Mouse (Mus musculus): Measurements from ENCODE around the gene Ppp1r1b.

Ppp1r1b gene

DNA sequence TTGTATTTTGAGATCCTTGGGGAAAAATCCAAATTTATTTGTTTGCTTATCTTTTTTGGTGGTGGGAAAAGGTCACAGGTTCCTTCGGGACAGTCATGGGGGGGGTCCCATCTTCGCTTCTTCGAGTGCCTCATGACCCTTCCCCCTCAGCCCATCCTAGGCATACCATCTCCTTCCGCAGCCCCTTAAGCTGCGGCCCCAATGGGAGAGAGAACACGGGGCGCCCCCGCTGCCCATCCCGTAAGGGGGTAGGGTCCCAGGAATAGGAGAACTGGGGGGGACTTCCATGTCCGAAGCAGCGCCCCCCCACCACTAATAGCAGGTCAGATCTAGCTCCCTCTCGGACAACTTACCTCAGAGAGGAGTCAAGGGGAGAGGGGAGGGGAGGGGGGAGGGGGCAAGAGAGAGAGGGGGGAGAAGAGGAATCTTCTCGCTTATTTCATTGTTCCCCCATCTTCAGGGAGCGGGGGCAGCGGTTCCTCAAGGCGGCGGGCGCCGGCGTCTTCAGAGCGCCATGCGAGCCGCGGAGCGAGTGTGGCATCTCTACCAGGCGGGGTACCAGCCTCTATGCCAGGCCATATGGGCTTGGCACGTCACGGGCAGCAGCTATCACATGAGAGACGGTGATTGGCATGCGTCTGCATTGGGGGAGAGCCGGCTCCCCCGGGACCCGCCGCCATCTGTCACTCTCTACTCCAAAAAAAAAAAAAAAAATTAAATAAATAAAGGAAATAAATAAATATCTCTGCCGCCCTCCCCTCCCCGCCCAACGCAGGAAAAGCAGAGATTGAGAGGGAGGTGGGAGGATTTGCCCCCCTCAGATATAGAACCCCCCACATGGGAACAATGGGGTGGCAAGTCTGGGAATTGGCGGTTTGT lies 18.9 kb upstream of the Ppp1r1b start, which contains the start of gene Neurod2:
Gene Neurod2, minus strand, starts transcription at position 568 of the 879 bp plus-strand sequence.
- no peak for DNase-seq

DNA sequence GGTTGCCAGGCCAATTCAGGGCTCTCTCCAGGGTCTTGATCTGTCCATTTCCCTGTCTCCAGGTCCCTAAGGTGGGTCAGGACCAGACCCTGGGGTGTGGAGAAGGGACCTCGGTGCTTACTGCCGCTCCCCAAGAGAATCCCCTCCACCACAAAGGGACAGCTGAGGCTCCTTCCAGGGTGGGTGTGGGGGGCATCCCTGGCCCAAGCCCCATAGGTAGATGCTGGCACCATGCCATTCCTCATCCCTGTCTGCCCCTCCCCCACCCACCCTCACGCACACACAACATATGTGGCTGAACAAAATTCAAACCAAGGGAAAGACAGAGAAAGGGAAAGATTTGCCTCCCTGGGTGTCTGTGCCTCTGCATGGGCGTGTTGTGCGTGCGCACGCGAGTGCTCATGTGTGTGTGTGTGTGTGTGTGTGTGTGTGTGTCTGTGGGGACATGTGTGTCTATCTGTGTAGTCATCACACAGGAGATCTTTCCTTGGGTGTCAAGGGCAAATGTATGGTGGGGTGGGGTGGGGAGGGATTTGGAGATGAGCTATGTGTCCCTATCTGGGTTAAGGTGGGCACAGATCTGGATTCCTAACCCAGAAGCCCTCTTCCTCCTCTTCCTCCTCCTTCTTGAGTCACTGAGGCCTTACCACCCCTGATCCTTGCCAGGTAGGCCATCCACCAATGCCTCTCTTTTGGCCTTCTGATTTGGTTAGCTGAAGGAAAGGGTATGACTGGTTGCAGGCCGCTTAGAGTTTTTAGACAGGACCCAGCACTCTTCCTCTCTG lies 18.1 kb upstream of the Ppp1r1b start:
- no peak for DNase-seq

GRCm38 (mm10) chr11:98330745-98331204 lies 17.4 kb upstream of the Ppp1r1b start:
- DNase-seq, result no peak

DNA sequence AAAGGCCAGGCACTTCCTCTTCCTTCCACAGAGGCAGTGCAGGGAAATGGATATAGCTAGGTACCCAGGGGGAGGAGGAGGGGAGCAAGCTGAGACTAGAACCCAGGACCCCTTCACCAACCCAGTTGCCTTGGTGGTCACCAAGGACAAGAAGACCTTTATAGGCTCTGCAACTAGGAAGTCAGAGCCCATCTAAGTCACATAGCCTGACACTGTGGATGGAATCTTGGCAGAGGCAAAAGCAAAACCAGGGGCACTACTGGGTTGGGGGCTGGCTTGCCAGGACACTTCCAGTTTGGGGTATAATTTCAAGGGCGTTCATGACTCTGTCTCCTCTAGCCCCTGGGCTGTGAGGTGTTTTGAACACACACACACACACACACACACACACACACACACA lies 16.8 kb upstream of the Ppp1r1b start:
- DNase-seq, result no peak

- DNase-seq, result no peak
These were observed 16.0 kb upstream of the Ppp1r1b start for GRCm38 (mm10) chr11:98332186-98332585.

- DNase-seq, result no peak
These were observed 15.4 kb upstream of the Ppp1r1b start for GRCm38 (mm10) chr11:98332841-98333240.

DNA sequence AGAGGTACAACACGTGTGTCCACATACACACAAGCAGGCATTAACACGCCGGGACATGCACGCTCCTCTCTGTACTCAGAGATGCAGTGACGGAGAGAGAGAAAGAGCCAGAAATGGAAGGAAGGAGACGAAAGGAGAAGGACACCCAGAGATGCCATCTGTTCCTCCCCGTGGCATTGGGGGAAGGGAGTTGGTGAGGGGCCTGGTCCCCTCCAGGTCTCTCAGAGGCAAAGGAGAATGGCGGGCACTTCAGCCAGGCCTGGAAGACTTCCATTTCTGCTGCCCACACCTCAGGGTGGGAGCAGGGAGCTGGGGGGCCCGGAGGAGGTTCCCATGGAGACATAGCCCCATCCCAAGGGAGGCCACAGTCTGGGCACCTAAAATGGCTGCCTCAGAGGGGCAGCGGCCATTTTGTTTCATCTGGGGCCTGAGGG lies 14.9 kb upstream of the Ppp1r1b start:
- no peak for DNase-seq

GRCm38 (mm10) chr11:98333981-98334741 lies 14.0 kb upstream of the Ppp1r1b start:
- DNase-seq, result peak in 1 of 2 experiments; percentile 39

GRCm38 (mm10) chr11:98335250-98335649 lies 13.0 kb upstream of the Ppp1r1b start:
- DNase-seq, result no peak

- DNase-seq, result no peak
These were observed 11.7 kb upstream of the Ppp1r1b start for GRCm38 (mm10) chr11:98336245-98337107.

GRCm38 (mm10) chr11:98338507-98338961 lies 9.7 kb upstream of the Ppp1r1b start:
- peak; percentile 68 to 78 for DNase-seq

GRCm38 (mm10) chr11:98339071-98339501 lies 9.1 kb upstream of the Ppp1r1b start:
- peak in 1 of 2 experiments; percentile 55 for DNase-seq

DNA sequence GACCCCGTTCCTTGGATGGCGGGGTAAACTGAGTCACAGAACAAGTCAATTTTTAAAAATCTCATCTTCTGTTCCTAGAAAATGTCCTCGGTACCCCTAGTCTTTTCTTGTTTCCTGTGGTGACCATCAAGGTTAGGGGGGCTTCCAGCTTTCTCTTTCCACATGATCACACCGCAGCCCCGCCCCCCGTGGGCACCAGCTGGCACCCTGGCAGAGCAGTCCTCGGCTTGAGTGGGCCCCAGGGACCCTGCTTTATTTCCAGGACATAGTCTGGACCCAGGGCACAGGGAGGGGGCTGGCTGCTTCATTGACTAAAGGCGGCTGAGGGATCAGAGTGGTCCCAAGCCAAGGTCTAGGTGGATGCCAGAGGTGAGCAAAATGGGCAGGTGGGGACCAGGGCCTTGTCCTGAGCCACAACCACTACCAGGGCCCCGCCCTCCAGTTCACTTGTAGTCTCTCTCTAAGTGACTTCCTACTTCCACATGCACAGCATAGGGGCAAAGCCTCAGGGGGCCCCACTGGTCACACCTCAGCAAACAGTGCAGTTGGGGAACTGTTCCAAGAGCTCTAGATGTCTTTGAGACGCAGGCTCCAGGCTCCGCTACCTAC lies 8.4 kb upstream of the Ppp1r1b start:
- DNase-seq, result no peak

- DNase-seq, result no peak
These were observed 7.6 kb upstream of the Ppp1r1b start for GRCm38 (mm10) chr11:98340597-98340996.

- no peak for DNase-seq
These were observed 7.0 kb upstream of the Ppp1r1b start for GRCm38 (mm10) chr11:98341174-98341573.

DNA sequence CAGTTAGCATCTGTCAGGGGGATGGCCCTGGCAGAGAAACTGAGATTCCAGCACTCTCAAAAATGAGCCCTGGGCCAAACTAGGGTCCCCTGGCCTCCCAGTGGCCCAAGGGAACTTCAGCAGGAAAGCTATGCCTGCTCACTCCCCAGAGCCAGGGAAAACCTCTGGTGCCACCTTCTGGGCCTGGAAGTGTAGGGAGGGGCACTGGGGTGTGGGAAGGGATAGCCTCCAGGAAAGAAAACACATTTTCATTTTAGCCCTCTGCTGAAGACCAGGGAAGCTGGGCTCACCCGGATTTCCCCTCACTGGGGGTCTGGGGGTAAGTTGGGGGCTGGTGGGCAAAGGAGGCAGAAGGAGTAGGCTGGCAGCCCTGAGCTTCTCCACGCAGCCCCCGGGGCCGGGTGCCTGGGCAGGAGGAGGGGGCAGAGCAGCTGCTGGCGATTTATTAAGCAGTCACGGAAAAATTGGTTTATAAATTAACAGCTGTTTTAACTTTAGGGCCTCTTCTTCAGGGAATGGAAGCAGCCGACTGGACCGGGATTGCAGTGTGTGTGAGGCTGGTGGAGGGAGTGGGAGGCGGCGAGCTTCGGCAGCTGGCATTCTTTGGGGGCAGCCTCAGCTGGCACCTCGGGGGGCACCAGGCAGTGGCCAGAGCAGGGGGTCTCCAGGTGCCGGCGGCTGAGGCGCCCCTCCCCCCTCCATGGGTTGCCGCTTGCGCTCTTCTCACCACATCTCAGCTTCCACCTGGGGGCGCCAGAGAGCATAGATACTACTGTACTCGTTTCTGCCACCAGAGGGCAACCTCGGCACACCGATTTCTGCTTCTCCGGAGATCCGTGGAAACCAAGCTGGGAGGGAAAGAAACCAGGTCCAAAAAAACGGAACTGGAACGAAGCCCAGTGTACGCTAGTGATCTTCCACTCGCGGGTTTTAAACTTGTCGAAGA lies 5.9 kb upstream of the Ppp1r1b start:
- peak; percentile 95 to 97 for DNase-seq

DNA sequence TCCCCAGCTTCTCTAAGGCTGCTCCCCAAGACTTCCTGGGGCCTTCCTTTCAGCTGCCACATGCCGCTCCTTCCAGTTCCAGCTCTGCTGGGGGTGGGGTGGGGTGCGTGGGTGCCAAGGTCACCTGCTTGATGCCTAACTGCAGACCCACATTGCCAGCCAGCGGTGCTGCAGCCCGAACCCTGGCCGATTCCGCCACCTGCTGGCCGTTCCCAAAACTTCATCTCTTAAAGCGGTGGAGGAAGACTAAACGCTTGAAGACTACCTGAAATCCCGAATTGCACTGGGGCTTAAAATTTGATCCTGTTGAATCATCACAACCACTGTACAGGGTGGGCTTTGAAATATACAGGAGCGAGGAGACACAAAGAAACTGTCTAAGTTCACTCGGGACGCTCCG lies 3.0 kb upstream of the Ppp1r1b start:
- peak; percentile 91 for DNase-seq

DNA sequence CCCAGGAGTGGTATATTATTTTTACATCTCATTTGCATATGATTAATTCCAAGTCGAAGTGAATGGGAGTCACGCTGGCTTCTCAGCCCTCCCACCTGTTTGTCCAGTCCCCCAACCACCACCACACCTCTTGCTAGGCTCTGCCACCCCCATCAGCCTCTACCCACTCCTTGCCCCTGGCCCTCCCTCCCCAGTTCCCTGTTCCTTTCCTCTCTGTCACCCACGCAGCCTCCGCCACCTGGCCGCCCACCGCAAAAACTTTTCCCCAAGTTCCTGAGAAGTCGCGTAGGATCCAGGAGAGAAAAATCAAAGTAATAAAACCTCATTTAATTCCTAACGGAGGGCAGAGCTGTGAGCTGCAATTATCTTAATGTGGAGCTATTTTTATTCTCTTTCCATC lies 2.0 kb upstream of the Ppp1r1b start:
- no peak for DNase-seq

DNA sequence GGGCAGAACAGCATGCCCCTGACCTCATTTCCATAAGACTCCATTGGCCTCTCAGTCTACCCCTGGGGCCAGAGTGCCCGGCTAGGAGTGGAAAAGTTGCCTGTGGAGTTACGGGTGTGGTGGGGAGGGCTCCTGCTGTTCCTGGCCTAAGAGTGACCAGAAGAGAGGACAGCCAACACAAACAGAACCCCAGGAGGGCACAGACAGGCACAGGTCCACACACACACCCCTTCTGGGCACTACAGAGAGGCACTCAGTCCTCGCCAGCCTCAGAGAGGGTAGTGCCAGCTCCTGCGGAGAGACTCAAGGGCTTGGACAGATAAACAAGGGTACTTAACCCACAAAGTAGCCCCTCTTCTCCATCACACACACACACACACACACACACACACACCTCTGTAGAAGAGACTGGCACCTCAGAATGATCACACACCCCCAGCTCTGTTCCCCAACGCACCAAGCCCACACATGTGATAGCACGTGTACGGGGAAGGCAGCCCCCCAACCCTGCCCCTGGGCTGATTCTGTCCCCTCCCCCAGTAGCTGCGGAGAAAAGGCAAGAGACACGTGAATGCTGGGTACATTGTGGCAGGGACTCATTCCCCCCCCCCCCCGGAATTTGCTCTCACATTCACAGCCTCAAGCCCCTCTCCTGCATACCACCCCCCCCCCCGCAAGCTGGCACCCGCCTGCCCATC lies 670 bp upstream of the Ppp1r1b start:
- DNase-seq, result no peak
